Mouse (Mus musculus): ENCODE measurements around the gene Mast1. TPM values are rescaled to one million over a fixed set of nuclear protein-coding genes. Genes with fewer than 3 reads are reported as not detected.

The Mast1 gene
- polyA plus RNA-seq, 1 experiment from 2014 or later = 31.6 TPM

GRCm38 (mm10) chr8:84969241-84970134, 32.3 kb upstream of the Mast1 start, which contains the start of the genes Gm49661, Prdx2 and Rnaseh2a:
TSS of gene Gm49661 (minus strand) at chr8:84969433.
TSS of gene Prdx2 (plus strand) at chr8:84969587.
TSS of gene Rnaseh2a (minus strand) at chr8:84969767.
- WGBS = under 1% methylated on average over 56 of the region's 56 CpGs
- H3K27ac ChIP-seq = peak within 1 kb of the TSS; percentile 76
- H3K9ac ChIP-seq = peak within 1 kb of the TSS; percentile 90
- no peaks in the 10 kb centered on the region for H3K9me3 ChIP-seq (replicated peaks)
- peak within 1 kb of the TSS; percentile 88 for H3K4me2 ChIP-seq
- no peaks in the 10 kb centered on the region for H3K27me3 ChIP-seq
- ATAC-seq = peak; percentile 76
- H3K36me3 ChIP-seq (ENCODE audit: poor library complexity, severe bottlenecking) = peaks cover 38% of the 10 kb centered on the region
- H3K4me3 ChIP-seq = peak within 1 kb of the TSS; percentile 69
- peaks cover 41% of the 10 kb centered on the region for H3K4me1 ChIP-seq

- ATAC-seq = no peak
- WGBS = 20% methylated on average over 2 of the region's 2 CpGs
- Histone ChIP-seq H3K36me3 (ENCODE audit: poor library complexity, severe bottlenecking) (peaks cover 35% of the 10 kb centered on the region), H3K4me3 (peak overlapping the region; percentile 69), H3K9ac (peak overlapping the region; percentile 90), H3K4me2 (peak overlapping the region; percentile 88), H3K27ac (peak overlapping the region; percentile 76), H3K27me3 (no peaks in the 10 kb centered on the region), H3K9me3 (replicated peaks) (no peaks in the 10 kb centered on the region), H3K4me1 (peaks cover 37% of the 10 kb centered on the region)
Measured at GRCm38 (mm10) chr8:84968650-84969049, 31.5 kb upstream of the Mast1 start.

GRCm38 (mm10) chr8:84967532-84968304, 30.6 kb upstream of the Mast1 start:
- H3K27ac ChIP-seq = no peak overlapping the region
- peaks cover 30% of the 10 kb centered on the region for H3K36me3 ChIP-seq (ENCODE audit: poor library complexity, severe bottlenecking)
- no peak overlapping the region for H3K9ac ChIP-seq
- H3K4me3 ChIP-seq = no peak overlapping the region
- no peaks in the 10 kb centered on the region for H3K27me3 ChIP-seq
- no peaks in the 10 kb centered on the region for H3K9me3 ChIP-seq (replicated peaks)
- ATAC-seq = no peak
- WGBS = 88% methylated on average over 13 of the region's 13 CpGs
- H3K4me2 ChIP-seq = peak overlapping the region; percentile 88
- peaks cover 37% of the 10 kb centered on the region for H3K4me1 ChIP-seq

DNA sequence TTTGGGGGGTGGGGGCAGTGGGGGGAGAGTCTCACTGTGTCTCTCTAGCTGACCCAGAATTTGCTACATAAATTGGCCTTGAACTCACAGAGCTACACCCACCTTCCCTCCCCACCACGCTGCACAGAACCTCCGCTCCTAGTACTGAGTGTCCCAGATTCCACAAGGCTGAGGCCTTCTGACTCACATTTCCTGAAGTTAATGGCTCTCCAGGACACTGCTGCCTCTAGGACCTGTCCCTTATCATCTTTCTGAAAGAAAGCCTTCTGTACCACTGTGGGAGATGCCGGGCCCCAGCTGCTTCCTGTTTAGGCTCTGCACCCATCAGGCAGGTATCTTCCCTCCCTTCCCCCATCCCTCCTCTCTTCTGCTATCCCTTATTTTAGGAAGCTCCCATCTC, 29.4 kb upstream of the Mast1 start:
- H3K27me3 ChIP-seq = no peaks in the 10 kb centered on the region
- H3K27ac ChIP-seq = no peak overlapping the region
- peaks cover 32% of the 10 kb centered on the region for H3K4me1 ChIP-seq
- 61% methylated on average over 3 of the region's 3 CpGs for WGBS
- H3K4me3 ChIP-seq = no peak overlapping the region
- no peaks in the 10 kb centered on the region for H3K9me3 ChIP-seq (replicated peaks)
- no peak for ATAC-seq
- peaks cover 30% of the 10 kb centered on the region for H3K36me3 ChIP-seq (ENCODE audit: poor library complexity, severe bottlenecking)
- H3K4me2 ChIP-seq = no peak overlapping the region
- H3K9ac ChIP-seq = no peak overlapping the region

GRCm38 (mm10) chr8:84965731-84966291, 28.7 kb upstream of the Mast1 start:
- ATAC-seq = peak; percentile 88
- H3K4me3 ChIP-seq = peak overlapping the region; percentile 74
- H3K9me3 ChIP-seq (replicated peaks) = no peaks in the 10 kb centered on the region
- peak overlapping the region; percentile 78 for H3K27ac ChIP-seq
- H3K4me2 ChIP-seq = peak overlapping the region; percentile 96
- peaks cover 24% of the 10 kb centered on the region for H3K4me1 ChIP-seq
- H3K27me3 ChIP-seq = no peaks in the 10 kb centered on the region
- under 1% methylated on average over 41 of the region's 41 CpGs for WGBS
- peak overlapping the region; percentile 81 for H3K9ac ChIP-seq
- peaks cover 27% of the 10 kb centered on the region for H3K36me3 ChIP-seq (ENCODE audit: poor library complexity, severe bottlenecking)

DNA sequence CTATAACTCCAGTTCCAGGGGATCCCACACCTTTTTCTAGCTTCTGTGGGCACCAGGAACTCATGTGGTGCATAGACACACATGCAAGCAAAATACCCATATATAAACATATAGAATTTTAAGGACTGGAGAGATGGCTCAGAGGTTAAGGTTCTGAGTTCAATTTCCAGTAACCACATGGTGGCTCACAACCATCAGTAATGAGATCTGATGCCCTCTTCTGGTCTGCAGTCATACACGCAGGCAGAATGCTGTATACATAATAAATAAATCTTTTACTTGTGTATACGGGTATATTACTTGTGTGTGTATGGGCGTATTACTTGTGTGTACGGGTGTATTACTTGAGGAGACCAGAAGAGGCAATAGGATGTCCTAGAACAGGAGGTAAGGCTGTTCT, 26.8 kb upstream of the Mast1 start:
- no peaks in the 10 kb centered on the region for H3K27me3 ChIP-seq
- H3K27ac ChIP-seq = no peak overlapping the region
- WGBS = 90% methylated on average over 4 of the region's 4 CpGs
- H3K36me3 ChIP-seq (ENCODE audit: poor library complexity, severe bottlenecking) = peaks cover 38% of the 10 kb centered on the region
- no peak for ATAC-seq
- H3K4me3 ChIP-seq = no peak overlapping the region
- H3K4me2 ChIP-seq = no peak overlapping the region
- peaks cover 18% of the 10 kb centered on the region for H3K4me1 ChIP-seq
- H3K9me3 ChIP-seq (replicated peaks) = no peaks in the 10 kb centered on the region
- H3K9ac ChIP-seq = no peak overlapping the region

- Histone ChIP-seq H3K9me3 (replicated peaks) (no peaks in the 10 kb centered on the region), H3K9ac (no peak overlapping the region), H3K4me2 (no peak overlapping the region), H3K4me3 (no peak overlapping the region), H3K36me3 (ENCODE audit: poor library complexity, severe bottlenecking) (peaks cover 65% of the 10 kb centered on the region), H3K27ac (no peak overlapping the region), H3K4me1 (peaks cover 2% of the 10 kb centered on the region), H3K27me3 (no peaks in the 10 kb centered on the region)
- 93% methylated on average over 7 of the region's 7 CpGs for WGBS
- ATAC-seq = no peak
Measured at GRCm38 (mm10) chr8:84959811-84960210, 22.7 kb upstream of the Mast1 start.

DNA sequence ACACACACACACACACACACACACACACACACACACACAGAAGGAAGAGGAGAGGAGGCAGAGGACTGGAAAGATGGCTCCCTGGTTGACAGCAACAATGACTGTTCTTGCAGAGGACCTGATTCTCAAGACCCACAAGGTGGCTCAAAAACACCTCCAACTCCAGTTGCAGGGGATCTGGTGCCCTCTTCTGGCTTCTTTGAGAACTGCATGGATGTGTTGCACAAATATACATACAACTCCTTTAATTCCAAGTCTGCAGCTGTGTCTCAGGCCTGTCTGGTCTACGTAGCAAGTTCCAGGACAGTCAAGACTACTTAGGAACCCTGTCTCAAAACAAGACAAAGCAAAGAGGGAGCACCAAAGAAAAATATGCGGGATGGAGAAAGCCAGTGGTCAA, 19.6 kb upstream of the Mast1 start:
- WGBS = 35% methylated on average over 2 of the region's 2 CpGs
- Histone ChIP-seq H3K9ac (no peak overlapping the region), H3K4me3 (no peak overlapping the region), H3K9me3 (replicated peaks) (no peaks in the 10 kb centered on the region), H3K27ac (no peak overlapping the region), H3K27me3 (peaks cover 15% of the 10 kb centered on the region), H3K36me3 (ENCODE audit: poor library complexity, severe bottlenecking) (peaks cover 46% of the 10 kb centered on the region), H3K4me1 (no peaks in the 10 kb centered on the region), H3K4me2 (no peak overlapping the region)
- peak; percentile 43; the same call in 1 of the 2 replicates for ATAC-seq

- H3K9me3 ChIP-seq (replicated peaks) = no peaks in the 10 kb centered on the region
- no peak overlapping the region for H3K9ac ChIP-seq
- H3K4me1 ChIP-seq = no peaks in the 10 kb centered on the region
- H3K4me3 ChIP-seq = no peak overlapping the region
- peaks cover 48% of the 10 kb centered on the region for H3K27me3 ChIP-seq
- H3K27ac ChIP-seq = no peak overlapping the region
- H3K36me3 ChIP-seq (ENCODE audit: poor library complexity, severe bottlenecking) = peaks cover 16% of the 10 kb centered on the region
- 11% methylated on average over 18 of the region's 18 CpGs for WGBS
- no peak overlapping the region for H3K4me2 ChIP-seq
- ATAC-seq = 0 out of 2 replicates have a peak, but pooled peaks have one; percentile 38
Measured at GRCm38 (mm10) chr8:84952612-84953255, 15.6 kb upstream of the Mast1 start.

DNA sequence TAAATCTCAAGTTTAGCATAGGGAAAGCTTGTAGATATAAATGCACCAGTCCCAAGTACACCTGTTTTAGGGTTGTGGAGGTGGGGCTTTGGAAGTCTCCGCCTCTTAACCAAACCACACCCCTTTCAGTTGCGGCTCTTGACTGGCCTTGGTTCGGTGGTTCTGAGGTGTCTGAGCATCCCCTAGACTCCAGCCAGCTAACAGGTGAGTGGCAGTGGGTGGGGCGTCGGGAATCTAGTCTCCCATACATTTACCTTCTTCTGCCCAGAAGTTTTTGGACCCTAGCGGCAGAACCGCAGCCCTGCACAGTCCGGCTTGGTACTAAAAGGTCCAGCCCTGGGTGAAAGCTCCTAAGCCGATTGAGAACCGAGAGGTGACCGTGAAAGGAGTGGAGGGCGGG, 12.6 kb upstream of the Mast1 start:
- H3K4me2 ChIP-seq = no peak overlapping the region
- no peak overlapping the region for H3K9ac ChIP-seq
- H3K9me3 ChIP-seq (replicated peaks) = no peaks in the 10 kb centered on the region
- H3K36me3 ChIP-seq (ENCODE audit: poor library complexity, severe bottlenecking) = no peaks in the 10 kb centered on the region
- ATAC-seq = no peak
- H3K4me3 ChIP-seq = no peak overlapping the region
- no peak overlapping the region for H3K27ac ChIP-seq
- peaks cover 23% of the 10 kb centered on the region for H3K4me1 ChIP-seq
- H3K27me3 ChIP-seq = peaks cover 76% of the 10 kb centered on the region
- 17% methylated on average over 12 of the region's 12 CpGs for WGBS

- H3K4me3 ChIP-seq = no peak overlapping the region
- H3K4me2 ChIP-seq = no peak overlapping the region; the same call in 1 of the 2 replicates
- H3K9me3 ChIP-seq (replicated peaks) = no peaks in the 10 kb centered on the region
- 14% methylated on average over 9 of the region's 9 CpGs for WGBS
- no peak overlapping the region for H3K27ac ChIP-seq
- 0 out of 2 replicates have a peak overlapping the region, but pooled peaks have one; percentile 17 for H3K9ac ChIP-seq
- no peaks in the 10 kb centered on the region for H3K36me3 ChIP-seq (ENCODE audit: poor library complexity, severe bottlenecking)
- ATAC-seq = no peak
- H3K4me1 ChIP-seq = peaks cover 29% of the 10 kb centered on the region
- peaks cover 84% of the 10 kb centered on the region for H3K27me3 ChIP-seq
Measured at GRCm38 (mm10) chr8:84947241-84947545, 10.0 kb upstream of the Mast1 start.

Data from forebrain, embryonic 13.5 days (tissue).